Mouse (Mus musculus) macrophage (primary cell): ENCODE measurements around the gene Asic2. TPM values are rescaled to one million over a fixed set of nuclear protein-coding genes. Genes with fewer than 3 reads are reported as not detected.
"Not testable (repeated sequence)": the region's sequence is repeated elsewhere in the genome, so short reads cannot be mapped to it uniquely, and the experiment has no call there.

Source experiments
- H3K27ac ChIP-seq: fragments of 350-480 bp; formaldehyde crosslinking; 2 replicates; pipeline ENCODE4 v1.9.0; 2021
- H3K36me3 ChIP-seq: fragments of 350-480 bp; formaldehyde crosslinking; 2 replicates; pipeline ENCODE4 v1.9.0; 2021; ENCODE audit errors: inconsistent target
- H3K4me3 ChIP-seq: fragments of 350-480 bp; formaldehyde crosslinking; 2 replicates; pipeline ENCODE4 v1.9.0; 2021; ENCODE audit errors: inconsistent target
- H3K79me2 ChIP-seq: fragments of 350-480 bp; formaldehyde crosslinking; 2 replicates; pipeline ENCODE4 v1.9.0; 2021; ENCODE audit errors: inconsistent target
- WGBS: methylation state at CpG from one replicate; pipeline ENCODE4 v1.1.7; 2026; ENCODE audit warnings: inconsistent platforms; ENCODE audit not compliant: missing documents; 5-methylcytosine and 5-hydroxymethylcytosine counted together
- polyA plus RNA-seq: library from polyadenylated mRNA; stranded (reverse); fragments of 250-400 nt; gene quantifications from 3 replicates; pipeline ENCODE4 v1.2.4, GENCODE M21; 2018; ENCODE audit warnings: inconsistent platforms

The Asic2 gene
- polyA plus RNA-seq, 1 experiment from 2014 or later, result not detected

DNA sequence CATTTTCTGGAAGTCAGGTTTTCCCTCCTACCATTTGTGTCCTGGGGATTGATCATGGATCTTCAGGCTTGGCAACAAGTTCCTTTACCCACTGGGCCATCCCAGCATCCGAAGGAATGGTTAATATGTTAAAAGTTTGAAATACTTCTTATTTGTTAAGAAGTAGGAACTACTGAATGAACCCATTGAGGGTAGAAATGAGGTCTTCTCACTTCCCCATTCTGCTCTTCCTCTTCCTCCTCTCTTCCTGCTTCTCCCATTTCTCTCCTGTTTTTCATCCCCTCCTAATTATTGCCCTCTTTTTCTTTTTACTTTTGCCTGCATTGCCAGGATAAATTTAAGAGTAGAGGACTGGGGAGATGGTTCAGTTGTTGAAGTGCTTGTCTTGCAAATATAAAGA lies 696.8 kb downstream of the Asic2 start:
- 89% methylated on average over 1 of the region's 1 CpGs for WGBS
- Histone ChIP-seq H3K36me3 (no peaks in the 10 kb centered on the region), H3K4me3 (no peak overlapping the region), H3K27ac (no peak overlapping the region), H3K79me2 (no peaks in the 10 kb centered on the region)

DNA sequence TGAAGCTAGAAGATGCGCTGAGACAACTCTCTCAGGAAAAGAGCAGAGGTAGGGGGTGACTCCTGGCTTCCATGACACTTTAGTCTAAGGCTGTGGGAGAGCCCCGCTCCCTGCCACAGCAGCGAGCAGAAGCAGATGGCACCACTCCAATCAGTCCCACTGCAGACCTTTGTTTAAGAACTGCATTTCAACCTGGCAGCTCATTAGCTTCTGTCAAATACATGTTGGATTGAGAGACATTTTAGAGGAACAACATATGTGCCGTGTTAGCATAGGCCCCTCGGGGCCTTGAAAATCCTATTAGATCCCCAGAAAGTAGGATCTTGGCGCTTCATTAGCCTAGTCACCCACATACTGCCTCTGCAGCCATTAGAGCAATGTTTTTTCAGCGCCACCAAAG lies 697.7 kb downstream of the Asic2 start:
- Histone ChIP-seq H3K27ac (no peak overlapping the region), H3K79me2 (no peaks in the 10 kb centered on the region), H3K4me3 (no peak overlapping the region), H3K36me3 (no peaks in the 10 kb centered on the region)
- 83% methylated on average over 7 of the region's 7 CpGs for WGBS

DNA sequence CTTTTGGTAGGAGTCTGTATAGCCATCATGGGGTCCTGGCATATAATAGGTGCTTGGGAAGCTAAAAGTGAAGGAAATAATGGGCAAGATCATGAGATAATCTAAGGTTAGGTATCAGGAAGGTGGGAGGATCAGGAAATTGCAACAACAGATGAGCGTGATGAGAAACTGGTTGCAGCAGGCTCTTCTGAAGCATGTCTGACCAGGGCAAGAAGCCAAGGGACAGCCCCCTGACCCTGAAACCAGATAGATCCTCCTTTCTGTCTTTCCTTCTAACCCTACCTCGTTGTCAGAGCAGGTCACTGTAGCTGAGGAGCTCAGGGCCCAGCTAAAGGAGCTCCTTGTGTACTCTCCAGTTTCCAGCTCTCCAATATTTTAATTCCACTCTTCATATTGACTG lies 704.5 kb downstream of the Asic2 start:
- Histone ChIP-seq H3K79me2 (no peaks in the 10 kb centered on the region), H3K4me3 (no peak overlapping the region), H3K27ac (no peak overlapping the region), H3K36me3 (no peaks in the 10 kb centered on the region)
- 53% methylated on average over 2 of the region's 2 CpGs for WGBS

DNA sequence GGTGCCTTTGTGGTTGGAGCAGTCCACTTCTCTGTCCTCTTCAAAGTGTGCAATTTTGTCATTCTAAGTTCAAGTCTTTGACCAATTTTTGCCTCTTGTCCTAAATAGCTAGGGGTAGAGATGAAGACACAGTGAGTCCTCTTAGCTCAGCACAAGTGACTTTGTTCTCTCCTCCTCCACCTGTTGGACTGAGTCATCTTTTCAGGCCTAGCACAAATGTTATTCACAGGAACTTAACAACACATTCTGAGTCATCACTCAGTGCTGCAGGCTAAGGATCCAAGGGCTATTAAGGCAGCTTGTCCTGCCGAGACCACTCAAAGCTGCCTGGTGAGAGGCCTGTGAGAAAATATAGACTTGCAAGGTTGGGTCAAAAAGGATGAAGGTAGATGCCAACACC lies 705.1 kb downstream of the Asic2 start:
- Histone ChIP-seq H3K79me2 (no peaks in the 10 kb centered on the region), H3K4me3 (no peak overlapping the region), H3K27ac (no peak overlapping the region), H3K36me3 (no peaks in the 10 kb centered on the region)
- whole genome bisulfite sequencing, result 71% methylated on average over 1 of the region's 1 CpGs

DNA sequence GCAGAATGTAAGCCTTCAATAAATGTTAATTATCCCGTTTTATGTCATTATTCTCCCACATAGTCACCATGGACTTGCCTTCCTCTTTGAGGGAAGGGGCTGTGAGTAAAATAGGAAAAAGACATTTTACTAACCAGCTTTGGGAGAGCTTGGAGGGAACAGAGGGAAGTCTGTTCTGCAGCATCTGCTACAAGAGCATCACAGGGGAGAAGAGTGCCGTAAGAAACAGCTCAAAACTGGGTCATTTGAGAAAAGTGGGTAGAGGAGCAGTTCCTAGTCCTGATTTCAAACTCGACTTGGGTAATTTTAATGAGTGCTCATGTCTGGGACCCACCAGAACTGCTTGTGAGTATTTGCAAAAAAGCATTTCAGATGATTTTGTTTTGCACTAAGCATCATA lies 707.0 kb downstream of the Asic2 start:
- no peak overlapping the region for H3K27ac ChIP-seq
- WGBS, result 86% methylated on average over 3 of the region's 3 CpGs
- no peak overlapping the region for H3K4me3 ChIP-seq
- H3K79me2 ChIP-seq, result no peaks in the 10 kb centered on the region
- no peaks in the 10 kb centered on the region for H3K36me3 ChIP-seq

DNA sequence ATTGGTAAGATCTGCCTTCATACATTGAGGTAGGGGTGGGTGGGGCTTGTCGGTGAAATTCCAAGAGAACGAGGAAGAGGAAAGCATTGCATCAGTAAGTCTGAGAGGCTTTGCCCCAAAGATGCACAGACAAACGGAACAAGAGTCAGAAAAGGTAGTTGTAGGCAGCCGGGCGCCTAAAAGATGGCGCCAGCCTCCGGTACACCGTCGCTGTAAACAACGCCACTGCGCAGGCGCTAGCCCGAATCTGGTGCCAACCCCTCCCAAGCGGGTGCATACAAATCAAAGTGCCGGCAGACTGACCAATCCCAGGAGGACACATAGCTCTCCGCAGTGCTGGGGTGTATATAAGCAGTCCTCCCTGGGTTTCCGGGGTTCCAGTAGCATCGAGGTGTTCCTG lies 727.1 kb downstream of the Asic2 start:
- not testable (repeated sequence) for H3K79me2 ChIP-seq, H3K4me3 ChIP-seq, H3K27ac ChIP-seq, H3K36me3 ChIP-seq
- 95% methylated on average over 18 of the region's 18 CpGs for WGBS

DNA sequence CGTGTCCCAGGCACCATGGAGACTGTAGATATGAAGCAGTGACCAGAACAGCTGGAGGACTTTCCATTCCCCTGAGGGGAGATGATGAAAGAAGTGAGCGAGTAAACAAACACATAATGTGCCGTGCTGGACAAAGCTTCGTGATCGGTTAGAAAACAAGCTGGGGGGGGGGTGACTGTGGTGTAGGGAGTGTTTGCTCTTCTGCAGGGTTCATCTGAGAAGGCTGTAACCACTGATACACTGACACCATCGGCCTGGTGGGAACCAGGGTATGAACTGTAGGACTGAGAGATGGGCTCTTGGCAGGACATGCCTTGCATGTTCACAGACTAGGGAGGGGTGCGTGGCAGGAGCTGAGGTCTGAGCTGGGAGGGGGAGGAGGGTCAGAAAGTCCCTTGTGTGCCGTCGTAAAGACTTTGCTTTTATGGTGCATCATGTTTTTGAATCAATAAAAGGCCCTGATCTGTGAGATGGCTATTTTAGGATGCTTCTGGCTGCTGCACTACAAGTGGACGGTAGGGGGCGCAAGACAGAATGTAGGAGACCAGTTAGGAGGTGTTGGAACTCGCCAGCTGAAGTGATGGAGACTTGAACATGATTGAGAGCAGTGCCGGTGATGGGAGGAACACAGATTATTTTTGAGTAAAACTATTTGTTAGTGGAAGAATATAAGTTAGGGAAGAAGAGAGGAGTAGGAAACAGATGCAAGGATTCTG lies 728.1 kb downstream of the Asic2 start:
- H3K79me2 ChIP-seq, result no peaks in the 10 kb centered on the region
- no peaks in the 10 kb centered on the region for H3K36me3 ChIP-seq
- WGBS, result 69% methylated on average over 13 of the region's 13 CpGs
- H3K4me3 ChIP-seq, result no peak overlapping the region
- H3K27ac ChIP-seq, result no peak overlapping the region

DNA sequence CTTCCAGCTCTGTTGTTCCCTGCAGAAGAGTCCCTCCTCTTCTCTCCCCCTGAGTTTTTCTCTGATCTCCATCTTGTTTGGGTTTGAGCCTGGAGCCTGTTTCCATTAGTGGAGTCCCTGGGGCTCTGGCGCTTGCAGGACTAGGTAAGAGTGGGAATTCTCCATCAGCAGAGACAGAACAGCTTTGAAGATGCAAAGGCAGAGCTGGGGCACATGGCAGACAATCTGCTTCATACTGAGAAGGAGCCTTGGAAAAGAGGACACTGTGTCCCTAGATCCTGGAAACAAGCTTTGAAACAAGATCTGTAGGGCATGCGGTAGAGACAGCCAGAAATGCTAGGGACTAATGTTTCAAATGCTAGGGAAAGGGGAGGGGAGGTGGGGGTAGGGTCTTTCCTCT lies 729.2 kb downstream of the Asic2 start:
- no peaks in the 10 kb centered on the region for H3K79me2 ChIP-seq
- H3K36me3 ChIP-seq, result no peaks in the 10 kb centered on the region
- 62% methylated on average over 2 of the region's 2 CpGs for WGBS
- no peak overlapping the region for H3K4me3 ChIP-seq
- no peak overlapping the region for H3K27ac ChIP-seq

DNA sequence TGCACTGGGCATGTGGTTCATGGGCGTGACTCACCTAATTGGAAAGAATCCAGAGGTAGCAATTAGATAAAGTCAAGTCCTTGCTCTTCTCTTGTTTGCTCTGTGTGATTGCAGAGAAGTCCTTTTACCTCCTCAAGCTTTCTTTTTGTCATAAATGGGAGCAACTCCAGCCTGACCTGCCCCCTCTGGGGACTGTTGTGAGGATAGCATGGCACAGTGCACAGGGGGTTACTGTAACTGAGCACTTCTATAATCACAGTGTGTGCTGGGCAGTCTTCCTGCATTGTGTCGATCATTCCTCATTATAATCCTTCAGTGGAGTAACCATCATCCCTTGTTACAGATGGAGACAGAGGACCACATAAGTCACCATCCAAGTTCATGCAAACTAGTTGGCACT lies 732.2 kb downstream of the Asic2 start:
- Histone ChIP-seq H3K36me3 (no peaks in the 10 kb centered on the region), H3K4me3 (no peak overlapping the region), H3K27ac (no peak overlapping the region), H3K79me2 (no peaks in the 10 kb centered on the region)
- WGBS, result 91% methylated on average over 2 of the region's 2 CpGs

DNA sequence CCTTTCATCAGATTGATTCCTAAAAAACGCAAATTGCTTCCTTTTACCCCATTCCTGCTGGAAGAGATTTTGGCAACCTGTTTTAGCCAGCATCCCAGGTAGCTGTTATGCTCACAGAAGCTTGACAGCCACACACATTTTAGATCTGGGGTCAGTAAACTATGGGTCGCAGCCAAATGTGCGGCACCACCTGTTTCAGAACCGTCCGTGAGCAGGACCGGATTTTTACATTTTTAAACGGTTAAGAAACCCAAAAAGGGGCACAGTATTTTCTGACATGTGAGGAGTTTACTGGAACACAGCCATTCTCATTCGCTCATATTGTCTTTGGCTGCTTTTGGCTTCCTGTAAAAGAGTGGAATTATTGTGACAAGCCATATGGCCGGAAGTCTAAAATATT lies 744.9 kb downstream of the Asic2 start:
- 87% methylated on average over 9 of the region's 9 CpGs for WGBS
- Histone ChIP-seq H3K79me2 (no peaks in the 10 kb centered on the region), H3K36me3 (no peaks in the 10 kb centered on the region), H3K27ac (no peak overlapping the region), H3K4me3 (no peak overlapping the region)

DNA sequence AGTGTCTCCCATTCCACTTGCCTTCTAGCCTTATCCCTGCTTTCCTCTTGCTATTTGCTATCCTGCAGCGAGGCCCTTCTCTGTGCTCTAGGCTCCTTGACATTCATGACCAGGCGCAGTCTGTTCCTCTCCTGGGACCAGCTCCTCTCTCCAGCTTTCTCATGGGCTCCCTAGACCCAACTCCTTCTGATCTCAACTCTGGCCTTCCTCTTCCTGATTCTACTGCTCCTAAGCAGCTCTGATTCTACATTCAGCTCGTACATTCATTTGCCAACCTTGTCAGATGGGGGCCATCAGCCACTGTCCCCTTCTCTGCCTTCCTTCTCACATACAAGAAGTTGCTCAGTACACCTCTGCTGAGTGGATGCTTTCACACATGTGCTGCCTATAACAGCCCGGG lies 747.5 kb downstream of the Asic2 start:
- H3K36me3 ChIP-seq, result no peaks in the 10 kb centered on the region
- 76% methylated on average over 4 of the region's 4 CpGs for WGBS
- no peaks in the 10 kb centered on the region for H3K79me2 ChIP-seq
- H3K27ac ChIP-seq, result no peak overlapping the region
- no peak overlapping the region for H3K4me3 ChIP-seq

DNA sequence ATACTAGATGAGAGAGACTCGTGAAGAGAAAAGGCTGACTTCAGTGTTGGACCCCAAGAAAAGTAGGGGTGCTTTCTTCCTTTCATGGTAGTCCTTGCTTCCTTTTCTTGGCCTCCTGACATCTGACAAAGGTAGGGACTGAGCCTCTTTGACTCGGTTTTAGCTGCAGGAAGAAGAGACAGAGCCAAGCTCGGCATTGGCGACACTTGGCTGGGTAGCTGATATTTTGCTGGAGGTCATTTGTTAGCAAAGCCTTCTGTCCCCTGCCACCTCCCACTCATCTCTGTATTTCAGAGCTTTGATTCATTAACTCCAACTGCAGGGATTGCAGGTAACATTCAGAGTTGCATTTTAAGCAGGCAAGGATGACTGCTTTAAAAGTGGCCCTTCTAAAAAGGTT lies 762.8 kb downstream of the Asic2 start:
- no peaks in the 10 kb centered on the region for H3K36me3 ChIP-seq
- H3K79me2 ChIP-seq, result no peaks in the 10 kb centered on the region
- H3K4me3 ChIP-seq, result no peak overlapping the region
- no peak overlapping the region for H3K27ac ChIP-seq
- WGBS, result 75% methylated on average over 4 of the region's 4 CpGs

DNA sequence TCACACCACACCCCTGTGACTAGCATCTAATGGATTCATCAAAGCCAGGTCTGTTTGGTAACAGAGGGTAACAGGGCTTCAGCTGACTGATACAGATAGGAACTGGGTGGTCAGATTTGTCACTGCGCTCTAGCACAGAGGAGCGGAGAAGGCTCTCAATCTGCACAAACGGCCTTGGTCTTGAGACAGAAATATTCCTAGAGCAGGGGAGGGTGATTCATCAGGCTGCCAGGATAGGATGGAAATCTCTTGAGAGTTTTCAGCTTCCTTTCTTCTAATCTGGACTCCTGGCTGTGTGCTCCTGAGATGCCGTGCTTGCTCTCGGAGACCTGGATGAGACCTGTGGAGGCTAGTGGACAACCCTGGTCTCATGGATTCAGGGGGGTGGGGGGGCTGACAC lies 765.7 kb downstream of the Asic2 start:
- H3K27ac ChIP-seq, result no peak overlapping the region
- WGBS, result 93% methylated on average over 5 of the region's 5 CpGs
- H3K4me3 ChIP-seq, result no peak overlapping the region
- H3K36me3 ChIP-seq, result no peaks in the 10 kb centered on the region
- no peaks in the 10 kb centered on the region for H3K79me2 ChIP-seq

DNA sequence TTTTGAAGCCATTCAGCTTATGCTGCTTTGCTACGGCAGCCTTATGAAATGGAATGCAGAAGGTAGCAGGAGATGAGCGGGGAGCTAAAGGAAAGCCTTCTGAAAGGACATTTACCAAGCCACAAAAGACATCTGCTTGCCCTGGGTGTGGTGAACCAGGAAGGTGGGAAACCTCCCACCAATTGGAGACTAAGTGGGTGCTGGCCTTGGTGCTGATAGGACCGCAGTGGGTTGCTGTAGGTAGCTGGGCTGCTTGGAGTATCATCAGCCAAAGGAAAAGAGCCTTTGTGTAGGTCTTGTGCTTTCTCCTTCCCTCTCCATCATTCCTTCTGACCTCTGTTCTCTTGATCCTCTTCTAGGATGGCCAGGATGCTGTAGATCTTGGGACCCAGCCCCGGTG lies 774.4 kb downstream of the Asic2 start:
- no peaks in the 10 kb centered on the region for H3K36me3 ChIP-seq
- no peaks in the 10 kb centered on the region for H3K79me2 ChIP-seq
- WGBS, result 57% methylated on average over 4 of the region's 4 CpGs
- H3K27ac ChIP-seq, result no peak overlapping the region
- no peak overlapping the region for H3K4me3 ChIP-seq

DNA sequence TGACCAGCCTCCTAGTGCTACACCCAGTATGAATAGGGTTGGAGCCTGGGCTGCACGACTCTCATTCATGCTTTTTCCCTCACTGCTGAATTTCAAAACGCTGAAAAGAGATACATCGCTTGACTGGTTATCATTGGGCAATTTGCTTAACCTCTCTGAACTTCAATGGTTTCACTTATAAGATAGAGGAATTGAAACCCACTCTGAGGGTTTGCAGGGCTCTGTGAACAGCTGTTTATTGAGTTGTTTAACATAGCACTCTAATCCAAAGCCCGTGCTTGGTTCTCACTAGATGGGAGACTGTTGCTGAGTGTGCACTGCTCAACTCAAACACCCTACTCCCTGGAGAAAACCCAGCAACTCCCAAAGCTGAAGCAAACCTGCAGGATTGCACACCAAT lies 776.1 kb downstream of the Asic2 start:
- no peak overlapping the region for H3K4me3 ChIP-seq
- no peaks in the 10 kb centered on the region for H3K79me2 ChIP-seq
- 88% methylated on average over 4 of the region's 4 CpGs for WGBS
- H3K36me3 ChIP-seq, result no peaks in the 10 kb centered on the region
- no peak overlapping the region for H3K27ac ChIP-seq

DNA sequence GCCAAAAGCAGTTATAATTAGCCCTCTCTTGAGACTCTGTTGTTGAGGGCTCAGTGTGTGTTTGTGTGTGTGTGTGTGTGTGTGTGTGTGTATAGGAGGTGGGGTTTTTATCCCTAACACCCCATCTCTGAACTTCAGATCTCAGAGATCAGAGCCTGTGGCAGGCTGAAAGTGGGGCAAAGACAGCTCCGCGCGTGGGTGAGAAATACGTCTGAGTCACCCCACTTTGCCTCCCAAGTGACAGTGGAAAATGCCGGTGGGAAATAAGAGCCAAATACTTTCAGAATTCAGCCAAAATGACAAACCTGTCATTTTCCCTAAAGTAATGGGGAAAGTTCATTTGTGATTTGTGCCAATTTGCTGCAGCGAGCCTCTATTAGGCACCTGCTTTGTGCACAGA lies 779.2 kb downstream of the Asic2 start:
- Histone ChIP-seq H3K4me3 (no peak overlapping the region), H3K27ac (no peak overlapping the region), H3K36me3 (no peaks in the 10 kb centered on the region), H3K79me2 (no peaks in the 10 kb centered on the region)
- WGBS, result 87% methylated on average over 6 of the region's 6 CpGs
